Mouse (Mus musculus) embryonic facial prominence, embryonic 12.5 days (tissue): ENCODE data around the gene Hrg. TPM values are rescaled to one million over a fixed set of nuclear protein-coding genes. Genes with fewer than 3 reads are reported as not detected.
"Not testable (repeated sequence)": the region's sequence is repeated elsewhere in the genome, so short reads cannot be mapped to it uniquely, and the experiment has no call there.

Experiments used
- ATAC-seq: fragments of 200-750 bp; cut with Nextera tagmentation; 2 replicates; pipeline ENCODE4 v1.8.0; 2017; ENCODE audit not compliant: insufficient number of reproducible peaks, insufficient read depth, low FRiP score, low TSS enrichment
- H3K27ac ChIP-seq: fragments of 300-500 bp; sonication (generic); 2 replicates; pipeline ENCODE4 v1.5.1; 2016; ENCODE audit warnings: mild to moderate bottlenecking
- H3K27me3 ChIP-seq: fragments of 300-500 bp; sonication (generic); 2 replicates; pipeline ENCODE4 v1.6.1; 2016; ENCODE audit warnings: mild to moderate bottlenecking, moderate library complexity
- H3K36me3 ChIP-seq: fragments of 300-500 bp; sonication (generic); 2 replicates; pipeline ENCODE4 v1.6.1; 2016; ENCODE audit warnings: mild to moderate bottlenecking
- H3K4me1 ChIP-seq: fragments of 300-500 bp; sonication (generic); 2 replicates; pipeline ENCODE4 v1.6.1; 2016
- H3K4me2 ChIP-seq: fragments of 300-500 bp; sonication (generic); replicated peaks from 2 replicates; pipeline ENCODE4 v1.6.1; 2016; ENCODE audit warnings: mild to moderate bottlenecking, moderate library complexity
- H3K4me3 ChIP-seq: fragments of 300-500 bp; sonication (generic); 2 replicates; pipeline ENCODE4 v1.5.1; 2016; ENCODE audit warnings: mild to moderate bottlenecking
- H3K9ac ChIP-seq: fragments of 300-500 bp; sonication (generic); 2 replicates; pipeline ENCODE4 v1.6.1; 2016; ENCODE audit warnings: mild to moderate bottlenecking, moderate library complexity
- H3K9me3 ChIP-seq: fragments of 300-500 bp; sonication (generic); 2 replicates; pipeline ENCODE4 v1.6.1; 2016; ENCODE audit warnings: mild to moderate bottlenecking, moderate library complexity
- WGBS: fragments of 180-500 bp; shearing (Covaris S2); methylation state at CpG from one replicate; pipeline ENCODE4 v1.1.7; 2016; 5-methylcytosine and 5-hydroxymethylcytosine counted together
- polyA plus RNA-seq: library from polyadenylated mRNA; unstranded; fragments of >200 nt; fragmentation: Nextera tagmentation; extraction: Ambion mirVana; gene quantifications from 2 replicates; pipeline ENCODE4 v1.2.1, GENCODE M21; 2016

The Hrg gene
- polyA plus RNA-seq, 1 experiment from 2014 or later: not detected

DNA sequence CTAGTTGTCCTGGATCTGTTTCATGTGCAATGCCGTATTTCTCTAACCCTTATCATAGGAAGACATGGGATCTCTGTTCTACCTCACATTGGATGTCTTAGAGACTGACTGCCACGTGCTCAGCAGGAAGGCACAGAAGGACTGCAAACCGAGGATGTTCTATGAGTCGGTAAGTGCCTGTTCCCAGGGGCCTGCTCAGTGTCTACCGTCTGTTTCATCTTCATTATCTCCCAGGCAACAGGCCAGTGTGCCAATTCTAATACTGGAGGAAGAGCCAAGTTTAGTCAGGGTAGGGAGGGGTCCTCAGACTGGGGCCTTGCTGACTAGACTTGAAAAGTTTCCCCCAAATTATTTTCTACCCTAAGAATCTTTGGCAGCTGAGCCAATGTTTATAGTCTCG is 21.3 kb upstream of the Hrg start:
- Histone ChIP-seq H3K4me3 (no peak overlapping the region), H3K27me3 (no peaks in the 10 kb centered on the region), H3K9me3 (no peaks in the 10 kb centered on the region), H3K4me2 (no peak overlapping the region), H3K9ac (no peak overlapping the region), H3K36me3 (no peaks in the 10 kb centered on the region), H3K27ac (no peak overlapping the region), H3K4me1 (no peaks in the 10 kb centered on the region)
- no peak for ATAC-seq
- WGBS: 76% methylated on average over 6 of the region's 6 CpGs

DNA sequence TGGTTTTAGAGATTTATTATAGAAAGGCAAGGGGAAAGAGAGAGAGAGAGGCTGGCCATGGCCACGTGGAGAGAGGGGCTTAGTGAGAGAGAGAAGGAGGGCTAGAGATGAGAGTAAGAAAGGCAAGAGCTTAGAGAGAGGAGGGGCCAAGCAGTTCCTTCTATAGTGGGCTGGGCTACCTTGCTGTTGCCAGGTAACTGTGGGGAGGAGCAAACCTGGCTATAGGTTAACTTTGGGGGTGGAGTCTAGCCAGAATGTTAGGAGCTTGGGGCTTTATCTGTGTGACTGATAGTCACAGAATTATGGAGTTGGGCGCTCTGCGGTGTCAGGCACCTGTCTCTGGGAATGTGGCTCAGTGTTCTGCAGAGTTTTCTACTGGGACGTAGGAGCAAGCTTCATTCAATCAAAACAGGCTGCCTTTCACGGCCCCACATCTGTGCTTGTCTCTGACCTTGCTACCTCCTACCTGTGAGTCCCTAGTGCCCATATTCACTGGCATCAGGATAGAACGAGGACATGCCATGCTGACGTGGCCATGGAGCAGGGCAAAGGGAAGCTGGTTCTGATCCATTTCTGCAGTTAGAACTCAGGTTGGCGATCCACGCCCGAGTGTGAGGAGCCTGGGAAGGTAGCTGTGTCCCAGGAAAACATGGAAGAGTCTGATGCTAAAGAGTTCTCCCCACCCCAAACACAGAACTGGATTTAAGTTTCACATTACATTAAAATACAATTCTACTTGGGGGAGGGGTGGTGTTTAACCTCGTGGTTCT is 19.3 kb upstream of the Hrg start:
- WGBS: 82% methylated on average over 11 of the region's 11 CpGs
- Histone ChIP-seq H3K9me3 (no peaks in the 10 kb centered on the region), H3K4me2 (no peak overlapping the region), H3K9ac (no peak overlapping the region), H3K27me3 (no peaks in the 10 kb centered on the region), H3K4me1 (no peaks in the 10 kb centered on the region), H3K36me3 (no peaks in the 10 kb centered on the region), H3K4me3 (no peak overlapping the region), H3K27ac (no peak overlapping the region)
- no peak for ATAC-seq

GRCm38 (mm10) chr16:22937631-22938030 is 13.2 kb upstream of the Hrg start:
- no peaks in the 10 kb centered on the region for H3K27me3 ChIP-seq
- no peak for ATAC-seq
- no peak overlapping the region for H3K4me2 ChIP-seq
- H3K4me1 ChIP-seq: no peaks in the 10 kb centered on the region
- H3K4me3 ChIP-seq: no peak overlapping the region
- H3K9me3 ChIP-seq: no peaks in the 10 kb centered on the region
- H3K27ac ChIP-seq: no peak overlapping the region
- WGBS: 87% methylated on average over 12 of the region's 12 CpGs
- no peaks in the 10 kb centered on the region for H3K36me3 ChIP-seq
- H3K9ac ChIP-seq: no peak overlapping the region

DNA sequence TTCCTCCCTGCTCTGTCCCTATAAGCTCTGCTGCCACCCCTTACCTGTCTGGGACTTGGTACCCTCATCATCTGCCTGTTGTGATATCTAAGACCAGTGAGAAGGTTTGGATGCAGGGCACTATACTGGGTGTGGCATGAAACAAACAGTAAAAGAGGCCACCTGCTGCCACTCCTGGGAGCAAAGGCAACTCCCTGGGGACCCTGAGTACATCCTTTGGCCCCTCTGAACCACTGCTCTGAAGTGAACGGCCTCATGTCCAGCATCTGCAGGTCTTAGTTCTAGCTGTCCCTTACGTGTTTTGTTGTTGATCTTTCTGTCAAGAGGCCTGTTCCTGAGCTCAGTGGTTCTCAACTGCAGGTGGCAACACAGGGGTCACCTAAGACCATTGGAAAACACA is 12.3 kb upstream of the Hrg start:
- Histone ChIP-seq H3K9me3 (no peaks in the 10 kb centered on the region), H3K27ac (no peak overlapping the region), H3K9ac (no peak overlapping the region), H3K4me1 (no peaks in the 10 kb centered on the region), H3K27me3 (no peaks in the 10 kb centered on the region), H3K4me3 (no peak overlapping the region), H3K36me3 (no peaks in the 10 kb centered on the region), H3K4me2 (no peak overlapping the region)
- ATAC-seq: no peak
- 76% methylated on average over 2 of the region's 2 CpGs for WGBS

DNA sequence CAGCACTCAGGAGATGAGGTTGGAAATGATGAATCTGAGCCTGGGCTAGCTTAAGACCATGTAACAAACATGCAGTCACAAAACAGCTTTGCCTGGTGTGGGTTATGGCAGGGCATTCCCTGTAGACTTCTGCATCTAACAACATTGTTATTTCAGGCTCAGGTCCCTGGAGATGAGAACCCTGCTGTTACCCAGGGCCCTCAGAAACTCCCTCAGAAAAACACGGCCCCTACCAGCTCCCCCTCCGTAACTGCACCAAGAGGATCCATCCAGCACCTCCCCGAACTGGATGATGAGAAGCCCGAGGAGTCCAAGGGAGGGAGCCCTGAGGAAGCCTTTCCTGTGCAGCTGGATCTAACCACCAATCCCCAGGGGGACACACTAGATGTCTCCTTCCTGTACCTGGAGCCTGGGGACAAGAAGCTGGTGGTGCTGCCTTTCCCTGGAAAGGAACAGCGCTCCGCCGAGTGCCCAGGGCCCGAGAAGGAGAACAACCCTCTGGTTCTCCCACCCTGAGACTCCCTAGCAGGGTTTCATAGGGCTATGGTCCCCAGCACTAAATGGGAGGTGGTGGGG is 11.7 kb upstream of the Hrg start:
- H3K4me1 ChIP-seq: no peaks in the 10 kb centered on the region
- no peak overlapping the region for H3K27ac ChIP-seq
- H3K27me3 ChIP-seq: no peaks in the 10 kb centered on the region
- no peak for ATAC-seq
- H3K4me2 ChIP-seq: no peak overlapping the region
- H3K4me3 ChIP-seq: no peak overlapping the region
- H3K9me3 ChIP-seq: no peaks in the 10 kb centered on the region
- H3K9ac ChIP-seq: no peak overlapping the region
- WGBS: 76% methylated on average over 8 of the region's 8 CpGs
- H3K36me3 ChIP-seq: no peaks in the 10 kb centered on the region

DNA sequence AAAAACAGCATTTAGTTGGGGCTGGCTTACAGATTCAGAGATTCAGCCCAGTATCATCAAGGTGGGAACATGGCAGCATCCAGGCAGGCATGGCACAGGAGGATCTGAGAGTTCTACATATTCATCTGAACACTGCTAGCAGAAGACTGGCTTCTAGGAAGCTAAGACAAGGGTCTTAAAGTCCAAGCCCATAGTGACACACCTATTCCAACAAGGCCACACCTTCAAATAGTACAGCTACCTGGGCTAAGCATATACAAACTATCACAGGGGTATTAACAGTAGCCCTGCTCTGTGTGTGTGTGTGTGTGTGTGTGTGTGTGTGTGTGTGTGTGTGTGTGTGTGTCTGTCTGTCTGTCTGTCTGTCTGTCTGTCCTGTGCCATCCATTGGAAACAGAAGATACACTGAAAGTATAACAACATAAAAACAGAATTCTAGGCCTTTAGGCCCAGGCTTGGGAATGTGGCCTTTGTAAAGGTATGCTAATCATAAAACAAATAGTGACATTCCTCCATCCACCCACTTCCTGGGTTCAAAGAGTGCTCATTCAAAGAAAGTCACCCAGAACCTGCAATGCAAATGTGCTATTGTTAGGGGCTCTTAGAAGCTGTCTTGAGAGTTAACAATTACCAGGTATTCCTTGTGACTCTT is 8.9 kb upstream of the Hrg start:
- H3K4me1 ChIP-seq, H3K27me3 ChIP-seq, H3K4me3 ChIP-seq, H3K36me3 ChIP-seq, H3K27ac ChIP-seq, H3K4me2 ChIP-seq, ATAC-seq, H3K9ac ChIP-seq, H3K9me3 ChIP-seq: not testable (repeated sequence)

DNA sequence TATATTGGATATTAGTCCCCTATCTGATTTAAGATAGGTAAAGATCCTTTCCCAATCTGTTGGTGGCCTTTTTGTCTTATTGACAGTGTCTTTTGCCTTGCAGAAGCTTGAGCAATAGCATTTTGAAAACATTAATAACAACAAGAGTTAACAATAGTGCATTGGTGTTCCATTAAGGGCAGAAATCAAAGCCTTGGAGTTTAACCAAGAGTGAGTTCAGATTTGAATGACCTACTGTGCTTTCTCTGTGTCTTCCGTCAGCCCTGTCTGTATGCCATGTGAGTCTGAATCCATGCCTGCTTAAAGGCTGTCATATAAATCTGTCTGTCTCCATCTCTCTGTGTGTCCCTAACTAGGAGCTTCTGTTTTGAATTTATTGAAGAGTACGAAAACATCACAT is 3.5 kb upstream of the Hrg start:
- no peak overlapping the region for H3K9ac ChIP-seq
- H3K36me3 ChIP-seq: no peaks in the 10 kb centered on the region
- no peaks in the 10 kb centered on the region for H3K9me3 ChIP-seq
- no peaks in the 10 kb centered on the region for H3K4me1 ChIP-seq
- H3K4me3 ChIP-seq: no peak overlapping the region
- ATAC-seq: no peak
- H3K27ac ChIP-seq: no peak overlapping the region
- 78% methylated on average over 2 of the region's 2 CpGs for WGBS
- no peak overlapping the region for H3K4me2 ChIP-seq
- no peaks in the 10 kb centered on the region for H3K27me3 ChIP-seq

DNA sequence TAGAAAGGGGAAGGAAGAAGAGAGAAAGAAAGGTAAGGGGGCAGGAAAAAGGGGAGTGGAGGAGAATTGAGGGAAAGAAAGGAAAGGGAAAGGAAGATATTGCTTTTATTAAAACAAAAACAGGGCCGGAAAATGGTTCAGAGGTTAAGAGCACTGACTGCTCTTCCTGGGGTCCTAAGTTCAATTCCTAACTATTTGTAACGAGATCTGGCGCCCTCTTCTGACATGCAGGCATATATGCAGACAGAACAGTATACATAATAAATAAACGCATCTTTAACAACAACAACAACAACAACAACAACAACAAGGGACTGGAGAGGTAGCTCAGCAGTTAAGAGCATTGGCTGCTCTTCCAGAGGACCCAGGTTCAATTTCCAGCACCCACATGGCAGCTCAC is 2.2 kb downstream of the Hrg start:
- Histone ChIP-seq H3K4me1 (no peaks in the 10 kb centered on the region), H3K4me3 (no peak overlapping the region), H3K27ac (no peak overlapping the region), H3K27me3 (no peaks in the 10 kb centered on the region), H3K36me3 (no peaks in the 10 kb centered on the region), H3K4me2 (no peak overlapping the region), H3K9me3 (no peaks in the 10 kb centered on the region), H3K9ac (no peak overlapping the region)
- 39% methylated on average over 4 of the region's 4 CpGs for WGBS
- no peak for ATAC-seq

- Histone ChIP-seq H3K27me3 (no peaks in the 10 kb centered on the region), H3K4me2 (no peak overlapping the region), H3K9ac (no peak overlapping the region), H3K36me3 (no peaks in the 10 kb centered on the region), H3K4me1 (no peaks in the 10 kb centered on the region), H3K4me3 (no peak overlapping the region), H3K27ac (no peak overlapping the region), H3K9me3 (no peaks in the 10 kb centered on the region)
- 46% methylated on average over 13 of the region's 13 CpGs for WGBS
- peak; percentile 28; the same call in 1 of the 2 replicates for ATAC-seq
Measured at GRCm38 (mm10) chr16:22955397-22956084, 4.7 kb downstream of the Hrg start.

DNA sequence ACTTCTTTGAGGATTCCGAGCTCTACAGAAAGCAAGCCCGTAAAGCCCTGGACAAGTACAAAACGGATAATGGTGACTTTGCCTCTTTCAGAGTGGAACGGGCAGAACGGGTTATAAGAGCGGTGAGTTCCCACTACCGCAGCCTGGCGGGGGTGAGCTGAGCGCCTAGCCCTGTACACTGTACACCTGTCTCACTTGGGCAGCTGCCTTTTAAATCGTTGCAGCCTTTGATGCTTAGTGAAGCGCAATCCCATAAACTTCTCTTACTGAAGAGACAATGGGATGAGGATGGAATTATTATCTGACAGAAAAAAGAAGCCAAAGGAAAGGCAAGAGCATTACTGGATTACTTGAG is 5.2 kb downstream of the Hrg start:
- ATAC-seq: 0 out of 2 replicates have a peak, but pooled peaks have one; percentile 35
- Histone ChIP-seq H3K27ac (no peak overlapping the region), H3K4me3 (no peak overlapping the region), H3K9ac (no peak overlapping the region), H3K36me3 (no peaks in the 10 kb centered on the region), H3K9me3 (no peaks in the 10 kb centered on the region), H3K4me1 (no peaks in the 10 kb centered on the region), H3K27me3 (no peaks in the 10 kb centered on the region), H3K4me2 (no peak overlapping the region)
- WGBS: 66% methylated on average over 11 of the region's 11 CpGs

DNA sequence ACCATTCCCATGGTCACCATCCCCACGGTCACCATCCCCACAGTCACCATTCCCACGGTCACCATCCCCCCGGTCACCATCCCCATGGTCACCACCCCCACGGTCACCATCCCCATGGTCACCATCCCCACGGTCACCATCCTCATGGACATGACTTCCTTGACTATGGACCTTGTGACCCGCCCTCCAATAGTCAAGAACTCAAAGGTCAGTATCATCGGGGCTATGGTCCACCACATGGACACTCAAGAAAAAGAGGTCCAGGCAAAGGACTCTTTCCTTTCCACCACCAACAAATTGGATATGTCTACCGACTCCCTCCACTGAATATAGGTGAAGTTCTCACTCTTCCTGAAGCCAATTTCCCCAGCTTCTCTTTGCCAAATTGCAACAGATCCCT is 10.2 kb downstream of the Hrg start:
- WGBS: 86% methylated on average over 8 of the region's 8 CpGs
- Histone ChIP-seq H3K9me3 (no peaks in the 10 kb centered on the region), H3K27ac (no peak overlapping the region), H3K36me3 (no peaks in the 10 kb centered on the region), H3K4me1 (no peaks in the 10 kb centered on the region), H3K4me2 (no peak overlapping the region), H3K9ac (no peak overlapping the region), H3K27me3 (no peaks in the 10 kb centered on the region), H3K4me3 (no peak overlapping the region)
- ATAC-seq: no peak

GRCm38 (mm10) chr16:22962256-22962655 is 11.4 kb downstream of the Hrg start:
- H3K27me3 ChIP-seq: no peaks in the 10 kb centered on the region
- no peaks in the 10 kb centered on the region for H3K36me3 ChIP-seq
- no peak overlapping the region for H3K4me3 ChIP-seq
- no peaks in the 10 kb centered on the region for H3K9me3 ChIP-seq
- 74% methylated on average over 5 of the region's 5 CpGs for WGBS
- ATAC-seq: no peak
- H3K4me2 ChIP-seq: no peak overlapping the region
- no peak overlapping the region for H3K9ac ChIP-seq
- H3K27ac ChIP-seq: no peak overlapping the region
- H3K4me1 ChIP-seq: no peaks in the 10 kb centered on the region
